Mouse (Mus musculus) heart, adult 10 weeks (tissue): Measurements from ENCODE around the gene Ibsp. TPM values are rescaled to one million over a fixed set of nuclear protein-coding genes. Genes with fewer than 3 reads are reported as not detected.

Source experiments
- polyA plus RNA-seq: library from polyadenylated mRNA; stranded (reverse); fragments of 350-450 nt; fragmentation: Illumina TruSeq; extraction: RNeasy Lipid Tissue Mini Kit (QIAGEN cat#74804); gene quantifications from one replicate; pipeline ENCODE4 v1.2.3, GENCODE M21; 2014; ENCODE audit warnings: low read depth, low replicate concordance

The Ibsp gene
- polyA plus RNA-seq: not detected

GRCm38 (mm10) chr5:104298994-104299393, at the start of gene Ibsp:
TSS of gene Ibsp (plus strand) at chr5:104299171.

GRCm38 (mm10) chr5:104325029-104325428, 26.1 kb downstream of the Ibsp start, which contains the start of gene Mepe:
TSS of gene Mepe (plus strand) at chr5:104325329.

Other genes with a start within 250 kb of the Ibsp start
- gene Gm17660, start 221.6 kb upstream of the Ibsp start, polyA plus RNA-seq: not detected
- 234 TPM for gene Sparcl1, start 185.4 kb upstream of the Ibsp start, polyA plus RNA-seq
- gene Dspp, start 128.5 kb upstream of the Ibsp start, polyA plus RNA-seq: not detected
- gene Dmp1, start 96.6 kb upstream of the Ibsp start, polyA plus RNA-seq: not detected
- not detected for gene Mepe, start 26.2 kb downstream of the Ibsp start, polyA plus RNA-seq
- gene Spp1, start 135.9 kb downstream of the Ibsp start, polyA plus RNA-seq: 1.1 TPM
- gene Pkd2, start 160.3 kb downstream of the Ibsp start, polyA plus RNA-seq: 21.1 TPM
- 2.6 TPM for gene BC005561, start 209.2 kb downstream of the Ibsp start, polyA plus RNA-seq